Mouse (Mus musculus) embryo, embryonic 10 days (tissue): Measurements from ENCODE around the gene 3100002H09Rik.
A peak's percentile ranks its signal among the peaks of the same experiment; 100 is the strongest.

ENCODE experiments used
- DNase-seq: peaks from one replicate; pipeline ENCODE4 v3.0.0-alpha.2; 2015; ENCODE audit warnings: low spot score

3100002H09Rik gene

DNA sequence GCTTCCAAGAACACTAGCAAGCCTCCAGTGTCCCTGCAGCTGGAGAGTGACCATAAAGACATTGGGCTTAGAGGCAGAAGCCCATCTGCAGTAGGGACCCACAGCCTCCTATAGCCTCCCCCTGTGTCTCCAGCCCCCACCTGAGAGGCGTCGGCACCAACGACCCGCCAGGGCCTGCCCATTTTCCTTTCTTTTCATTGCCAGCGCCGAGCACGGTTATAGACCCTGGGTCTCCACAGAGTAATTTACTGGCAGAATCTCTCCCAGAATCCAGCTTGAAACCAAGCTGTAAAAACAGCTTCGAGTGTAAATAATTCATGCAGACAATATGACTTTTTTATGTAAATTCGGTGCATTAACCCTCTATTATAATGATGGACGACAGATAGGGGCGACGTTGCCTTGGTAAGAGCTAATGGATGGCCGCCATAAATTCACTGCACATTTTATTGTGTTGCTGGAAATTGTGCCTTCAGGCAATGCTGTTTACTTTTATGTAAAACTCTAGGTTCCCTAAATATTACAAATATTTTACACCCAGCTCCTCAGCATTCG, 4.9 kb upstream of the 3100002H09Rik start:
- DNase-seq: no peak

- DNase-seq: peak; percentile 67
Observed at GRCm38 (mm10) chr4:124614189-124614588, 3.6 kb upstream of the 3100002H09Rik start.

DNA sequence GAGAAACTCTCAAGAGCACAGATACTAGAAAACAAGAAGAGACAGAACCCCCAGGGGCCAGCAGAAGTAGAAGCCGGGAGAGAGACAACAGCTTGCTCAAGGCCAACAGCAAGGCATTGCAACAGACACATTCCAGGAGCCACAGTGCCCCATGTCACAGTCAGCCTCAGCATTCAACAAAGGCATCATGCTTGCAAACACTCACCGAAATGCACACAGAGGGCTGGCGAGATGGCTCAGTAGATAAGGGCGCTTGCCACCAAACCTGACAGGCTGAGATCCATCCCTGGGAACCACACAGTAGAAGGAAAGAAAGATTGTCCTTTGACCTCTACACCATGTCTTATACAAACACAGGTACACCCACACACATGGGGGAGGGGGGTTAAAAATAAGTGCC, 1.2 kb upstream of the 3100002H09Rik start:
- DNase-seq: no peak

DNA sequence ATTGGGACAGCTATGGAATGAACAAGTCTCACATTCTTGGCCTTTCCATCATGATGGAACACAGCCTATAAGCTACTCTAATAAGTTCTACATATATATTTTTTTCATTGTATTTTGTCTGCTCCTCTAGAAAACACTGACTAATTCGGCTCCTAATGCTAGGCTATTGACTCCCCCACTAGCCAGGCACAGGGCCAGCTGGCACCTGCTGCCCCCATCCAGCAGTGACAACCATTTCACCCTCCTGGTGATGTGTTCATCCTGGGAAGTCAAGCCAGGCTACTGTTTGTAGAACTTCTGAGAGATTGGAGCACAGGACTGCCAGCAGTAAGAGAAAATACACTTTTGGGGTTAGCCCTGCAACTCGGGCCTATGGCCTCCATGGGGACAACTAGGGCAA, 537 bp downstream of the 3100002H09Rik start:
- no peak for DNase-seq

GRCm38 (mm10) chr4:124607166-124607565, 3.4 kb downstream of the 3100002H09Rik start:
- no peak for DNase-seq

GRCm38 (mm10) chr4:124606180-124606579, 4.4 kb downstream of the 3100002H09Rik start:
- DNase-seq: no peak

DNA sequence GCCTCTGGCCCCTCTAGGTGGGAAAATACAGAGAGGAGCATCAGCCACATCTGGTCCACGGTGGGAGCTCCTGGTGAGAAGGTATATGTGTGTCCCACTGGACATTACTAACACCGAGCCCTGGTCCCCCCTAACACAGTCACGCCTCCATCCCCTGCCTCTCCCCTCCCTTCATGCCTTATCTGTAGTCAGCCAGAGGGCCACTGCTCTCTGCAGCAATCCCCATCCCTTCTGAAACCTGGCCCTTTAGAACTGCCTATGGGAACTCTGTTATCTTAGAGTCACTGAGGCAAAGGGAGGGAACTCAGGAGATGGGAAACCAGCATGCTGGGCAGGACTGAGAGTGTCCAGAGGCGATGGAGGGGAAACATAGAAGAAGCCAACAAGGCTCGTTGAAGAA, 5.3 kb downstream of the 3100002H09Rik start:
- DNase-seq: no peak

DNA sequence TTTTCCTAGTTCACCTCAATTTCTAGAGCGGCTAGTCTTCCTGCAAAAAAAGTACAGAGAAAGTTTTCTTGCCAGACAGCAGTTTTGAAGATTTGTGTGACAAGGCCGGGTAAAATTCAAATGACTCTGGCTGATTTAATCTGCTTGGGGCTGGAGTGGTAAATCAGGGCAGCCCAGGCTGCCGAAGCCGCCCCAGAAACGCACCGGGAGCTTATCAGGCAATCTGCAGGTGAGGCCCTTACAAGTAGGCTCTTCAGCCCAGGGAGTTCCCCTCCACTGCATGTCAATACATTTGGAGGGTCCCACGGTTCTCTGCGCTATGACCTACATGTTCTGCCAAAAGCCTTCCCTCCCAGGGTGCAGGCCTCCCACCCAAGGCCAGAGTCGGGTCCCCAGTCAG, 6.9 kb downstream of the 3100002H09Rik start:
- no peak for DNase-seq

GRCm38 (mm10) chr4:124595929-124596328, 14.7 kb downstream of the 3100002H09Rik start:
- no peak for DNase-seq

DNA sequence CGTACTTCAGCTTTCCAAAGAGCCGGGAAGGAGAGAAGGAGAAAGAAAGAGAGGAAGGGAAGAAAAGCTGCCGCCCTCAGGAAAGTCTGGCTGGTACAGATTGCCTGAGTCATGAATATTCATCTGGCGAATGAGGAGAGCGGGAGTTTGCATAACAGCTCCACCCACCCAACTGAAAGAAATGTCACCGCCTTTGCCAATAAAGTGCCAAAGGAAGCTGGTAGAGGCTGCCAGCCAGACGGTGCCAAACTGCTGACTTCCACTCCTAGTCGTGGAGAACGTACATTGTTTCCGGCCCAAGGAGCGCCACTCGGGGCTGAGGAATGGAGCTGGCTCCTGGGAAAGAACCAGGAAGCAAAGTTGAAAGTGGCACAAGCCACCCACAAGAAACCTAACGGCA, 15.7 kb downstream of the 3100002H09Rik start:
- no peak for DNase-seq

DNA sequence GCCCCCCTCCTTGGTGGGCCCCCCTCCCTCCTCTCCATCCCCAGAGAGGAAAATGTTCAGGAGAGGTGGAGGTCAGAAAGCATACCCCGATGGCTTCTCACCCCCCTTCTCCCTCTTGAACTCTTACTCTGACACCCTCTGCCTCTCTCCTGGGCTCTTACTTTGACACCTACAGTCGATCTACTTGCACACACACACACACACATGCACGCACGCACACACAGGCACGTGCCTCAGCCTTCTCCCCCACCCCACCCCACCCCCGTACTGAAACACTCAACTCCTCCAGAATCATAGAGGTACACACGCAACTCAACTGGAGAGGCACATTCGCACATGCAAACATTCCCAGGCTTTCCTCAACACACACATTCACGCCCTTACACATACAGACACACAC, 16.9 kb downstream of the 3100002H09Rik start:
- DNase-seq: no peak

DNA sequence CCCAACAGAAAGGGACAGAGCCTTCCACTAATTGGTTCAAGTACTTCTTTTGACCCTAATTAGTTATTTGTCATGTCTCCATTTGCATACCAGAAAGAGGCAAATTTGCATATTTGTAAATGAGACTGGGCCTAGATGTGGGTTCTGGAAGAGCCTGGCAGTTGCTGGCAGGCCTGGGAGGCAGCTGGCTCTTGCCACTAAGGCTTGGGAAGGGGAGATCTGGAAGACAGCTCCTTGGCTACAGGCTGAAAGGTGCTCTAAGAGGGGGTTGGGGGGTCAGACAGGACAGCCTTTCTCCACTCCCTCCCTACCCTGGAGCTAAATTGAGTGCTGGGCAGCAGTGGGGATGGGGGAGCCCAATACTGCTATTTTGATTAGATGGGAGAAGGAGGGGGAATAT, 17.4 kb downstream of the 3100002H09Rik start:
- no peak for DNase-seq

DNA sequence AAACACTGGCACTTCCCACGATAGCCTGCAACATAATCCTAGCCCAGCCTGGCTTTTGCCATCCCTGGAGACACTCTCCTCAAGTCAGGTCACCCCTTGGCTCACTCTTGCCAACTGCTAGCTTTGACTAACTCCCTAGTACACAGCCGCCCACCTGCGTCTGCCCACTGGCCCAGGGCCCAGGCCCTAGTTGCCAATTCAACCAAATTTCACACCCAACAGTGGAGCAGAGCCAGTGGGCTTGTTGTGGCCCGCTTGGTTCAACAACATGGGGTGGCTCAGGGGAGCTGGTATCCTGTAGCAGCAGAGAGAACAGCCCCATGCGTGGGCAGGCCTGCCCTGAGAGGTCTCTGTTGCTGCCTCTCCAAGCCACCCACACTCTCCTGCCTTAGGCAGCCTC, 18.4 kb downstream of the 3100002H09Rik start:
- no peak for DNase-seq

- DNase-seq: no peak
Observed at GRCm38 (mm10) chr4:124580695-124581094, 29.9 kb downstream of the 3100002H09Rik start.

- no peak for DNase-seq
Observed at GRCm38 (mm10) chr4:124575955-124576445, 34.6 kb downstream of the 3100002H09Rik start.

- DNase-seq: peak; percentile 47
Observed at GRCm38 (mm10) chr4:124575269-124575954, 35.2 kb downstream of the 3100002H09Rik start.

- DNase-seq: no peak
Observed at GRCm38 (mm10) chr4:124573586-124573985, 37.0 kb downstream of the 3100002H09Rik start.

GRCm38 (mm10) chr4:124570977-124571376, 39.6 kb downstream of the 3100002H09Rik start:
- DNase-seq: no peak

GRCm38 (mm10) chr4:124569661-124570060, 40.9 kb downstream of the 3100002H09Rik start:
- DNase-seq: no peak

DNA sequence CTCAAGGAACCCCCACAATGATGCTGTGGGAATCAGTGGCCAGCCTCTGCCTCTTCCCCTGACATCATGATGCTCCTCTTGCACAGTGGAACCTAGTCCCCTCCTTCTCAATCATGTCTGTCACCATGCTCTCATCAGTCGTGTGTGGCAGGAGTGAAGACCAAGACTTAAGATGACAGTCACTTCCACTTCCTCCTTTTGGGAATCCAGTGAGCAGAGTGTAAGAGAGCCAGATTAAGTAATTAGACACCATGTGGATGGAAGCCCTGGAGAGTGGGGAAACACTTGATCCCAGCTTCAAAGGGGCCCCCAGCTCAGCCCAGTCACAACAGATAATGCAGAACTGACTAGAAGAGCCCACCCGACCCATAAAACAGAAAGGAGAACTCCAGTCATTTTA, 47.2 kb downstream of the 3100002H09Rik start:
- DNase-seq: no peak

DNA sequence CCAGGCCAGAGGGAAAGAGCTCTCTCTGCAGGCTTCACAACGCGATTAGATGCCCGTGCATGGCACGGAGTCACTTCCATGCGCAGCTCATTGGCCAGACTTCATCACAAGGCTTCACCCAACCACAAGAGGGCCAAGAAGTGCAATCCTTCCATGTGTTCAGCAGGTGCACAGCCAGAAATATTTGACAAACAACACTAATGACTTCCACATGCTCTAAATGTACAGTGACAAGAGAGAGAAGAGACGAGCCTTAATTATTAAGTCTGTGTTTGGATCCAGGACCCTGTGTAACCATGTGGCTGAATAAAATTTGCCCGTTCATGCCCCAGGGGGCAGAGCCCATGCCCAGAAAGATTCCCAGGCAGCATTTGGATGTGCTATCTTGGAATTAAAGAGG, 47.9 kb downstream of the 3100002H09Rik start:
- DNase-seq: peak; percentile 27
